Mouse (Mus musculus) macrophage (primary cell): Measurements from ENCODE around the gene Hace1. TPM values are rescaled to one million over a fixed set of nuclear protein-coding genes. Genes with fewer than 3 reads are reported as not detected.

Experiments used
- H3K27ac ChIP-seq: fragments of 350-480 bp; formaldehyde crosslinking; 2 replicates; pipeline ENCODE4 v1.9.0; 2021
- H3K36me3 ChIP-seq: fragments of 350-480 bp; formaldehyde crosslinking; 2 replicates; pipeline ENCODE4 v1.9.0; 2021; ENCODE audit errors: inconsistent target
- H3K4me3 ChIP-seq: fragments of 350-480 bp; formaldehyde crosslinking; 2 replicates; pipeline ENCODE4 v1.9.0; 2021; ENCODE audit errors: inconsistent target
- H3K79me2 ChIP-seq: fragments of 350-480 bp; formaldehyde crosslinking; 2 replicates; pipeline ENCODE4 v1.9.0; 2021; ENCODE audit errors: inconsistent target
- WGBS: methylation state at CpG from one replicate; pipeline ENCODE4 v1.1.7; 2026; ENCODE audit warnings: inconsistent platforms; ENCODE audit not compliant: missing documents; 5-methylcytosine and 5-hydroxymethylcytosine counted together
- polyA plus RNA-seq: library from polyadenylated mRNA; stranded (reverse); fragments of 250-400 nt; gene quantifications from 3 replicates; pipeline ENCODE4 v1.2.4, GENCODE M21; 2018; ENCODE audit warnings: inconsistent platforms

Hace1 gene
- polyA plus RNA-seq, 1 experiment from 2014 or later: 3.1 TPM

DNA sequence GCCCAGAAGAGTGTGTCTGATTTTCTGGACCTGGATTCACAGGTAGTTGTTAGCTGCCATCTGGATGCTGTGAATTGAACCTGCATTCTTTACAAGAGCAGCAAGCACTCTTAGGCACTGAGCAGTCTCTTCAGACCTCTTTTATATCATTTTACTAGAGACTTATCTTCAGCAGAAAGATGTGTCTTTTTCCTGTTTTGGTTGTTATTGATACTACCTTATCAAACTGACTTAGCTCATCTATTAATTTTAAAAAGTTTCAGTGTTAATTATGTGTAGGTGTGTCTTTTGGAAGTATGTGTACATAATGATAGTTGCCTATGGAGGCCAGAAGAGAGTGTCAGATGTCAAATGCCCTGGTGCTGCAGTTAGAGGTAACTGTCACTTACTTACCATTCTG, 62.1 kb downstream of the Hace1 start:
- Histone ChIP-seq H3K4me3 (no peak overlapping the region), H3K36me3 (no peaks in the 10 kb centered on the region), H3K79me2 (no peaks in the 10 kb centered on the region), H3K27ac (no peak overlapping the region)

- no peaks in the 10 kb centered on the region for H3K36me3 ChIP-seq
- WGBS: 100% methylated on average over 2 of the region's 2 CpGs
- no peaks in the 10 kb centered on the region for H3K79me2 ChIP-seq
- no peak overlapping the region for H3K27ac ChIP-seq
- no peak overlapping the region for H3K4me3 ChIP-seq
Observed at GRCm38 (mm10) chr10:45654026-45654425, 76.4 kb downstream of the Hace1 start.

- H3K4me3 ChIP-seq: no peak overlapping the region
- H3K27ac ChIP-seq: no peak overlapping the region
- H3K79me2 ChIP-seq: no peaks in the 10 kb centered on the region
- WGBS: 91% methylated on average over 9 of the region's 9 CpGs
- H3K36me3 ChIP-seq: no peaks in the 10 kb centered on the region
Observed at GRCm38 (mm10) chr10:45662015-45662414, 84.4 kb downstream of the Hace1 start.

- no peak overlapping the region for H3K4me3 ChIP-seq
- H3K27ac ChIP-seq: no peak overlapping the region
- 92% methylated on average over 2 of the region's 2 CpGs for WGBS
- no peaks in the 10 kb centered on the region for H3K36me3 ChIP-seq
- no peaks in the 10 kb centered on the region for H3K79me2 ChIP-seq
Observed at GRCm38 (mm10) chr10:45668266-45668665, 90.6 kb downstream of the Hace1 start.

DNA sequence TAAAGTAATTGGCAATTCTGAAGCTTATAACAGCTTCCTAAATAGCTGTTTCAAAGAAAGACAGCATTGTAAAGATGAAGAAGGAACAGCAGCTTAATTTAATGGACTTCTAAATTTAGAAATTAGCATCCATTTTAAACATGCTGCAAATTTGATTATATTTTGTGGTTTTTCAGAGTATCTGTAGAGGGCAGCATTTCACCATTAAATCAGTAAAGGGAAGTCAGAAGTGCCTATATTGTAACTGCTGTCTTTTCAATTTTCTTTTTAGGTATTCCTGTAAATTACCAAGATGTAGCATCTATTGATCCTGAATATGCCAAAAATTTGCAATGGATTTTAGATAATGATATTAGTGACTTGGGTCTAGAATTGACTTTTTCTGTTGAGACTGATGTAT, 99.2 kb downstream of the Hace1 start:
- Histone ChIP-seq H3K27ac (no peak overlapping the region), H3K79me2 (no peaks in the 10 kb centered on the region), H3K36me3 (no peaks in the 10 kb centered on the region), H3K4me3 (no peak overlapping the region)

GRCm38 (mm10) chr10:45686191-45686590, 108.6 kb downstream of the Hace1 start:
- WGBS: 100% methylated on average over 1 of the region's 1 CpGs

DNA sequence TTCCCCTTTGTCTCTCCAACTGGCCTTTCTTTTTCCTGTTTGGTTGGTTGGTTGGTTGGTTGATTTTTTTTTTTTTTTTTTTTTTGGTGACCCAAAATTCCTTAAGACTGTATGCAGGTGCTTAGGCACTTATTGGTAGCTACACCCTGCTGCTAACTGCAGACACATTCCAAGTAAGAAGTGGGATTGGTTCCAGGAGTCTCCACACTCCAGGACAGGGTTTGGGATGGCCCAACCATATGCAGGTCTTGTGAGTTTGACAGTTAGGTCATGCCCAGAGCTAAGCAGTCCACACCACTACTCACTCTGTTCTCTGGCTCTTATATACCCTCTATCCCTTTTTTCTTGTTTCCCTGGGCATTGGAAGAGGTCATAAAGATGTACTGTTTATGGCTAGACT, 117.3 kb downstream of the Hace1 start:
- no peaks in the 10 kb centered on the region for H3K36me3 ChIP-seq

More at GRCm38 (mm10) chr10:45686191-45686590, 108.6 kb downstream of the Hace1 start:
- Histone ChIP-seq H3K79me2 (no peaks in the 10 kb centered on the region), H3K36me3 (no peaks in the 10 kb centered on the region), H3K4me3 (no peak overlapping the region), H3K27ac (no peak overlapping the region)

GRCm38 (mm10) chr10:45695522-45695921, 117.9 kb downstream of the Hace1 start:
- no peaks in the 10 kb centered on the region for H3K36me3 ChIP-seq
- no peak overlapping the region for H3K27ac ChIP-seq
- H3K4me3 ChIP-seq: no peak overlapping the region
- WGBS: 100% methylated on average over 1 of the region's 1 CpGs
- H3K79me2 ChIP-seq: no peaks in the 10 kb centered on the region

More for the DNA sequence above, 117.3 kb downstream of the Hace1 start:
- Histone ChIP-seq H3K27ac (no peak overlapping the region), H3K79me2 (no peaks in the 10 kb centered on the region), H3K4me3 (no peak overlapping the region)

- Histone ChIP-seq H3K79me2 (no peaks in the 10 kb centered on the region), H3K27ac (no peak overlapping the region), H3K4me3 (no peak overlapping the region), H3K36me3 (no peaks in the 10 kb centered on the region)
- 94% methylated on average over 3 of the region's 3 CpGs for WGBS
Observed at GRCm38 (mm10) chr10:45698930-45699329, 121.3 kb downstream of the Hace1 start.

GRCm38 (mm10) chr10:45706849-45707248, 129.2 kb downstream of the Hace1 start:
- no peaks in the 10 kb centered on the region for H3K79me2 ChIP-seq
- no peak overlapping the region for H3K27ac ChIP-seq
- no peak overlapping the region for H3K4me3 ChIP-seq
- H3K36me3 ChIP-seq: no peaks in the 10 kb centered on the region
- 90% methylated on average over 2 of the region's 2 CpGs for WGBS

GRCm38 (mm10) chr10:45710848-45711247, 133.2 kb downstream of the Hace1 start:
- H3K36me3 ChIP-seq: no peaks in the 10 kb centered on the region
- no peaks in the 10 kb centered on the region for H3K79me2 ChIP-seq
- no peak overlapping the region for H3K27ac ChIP-seq
- WGBS: 72% methylated on average over 2 of the region's 3 CpGs
- no peak overlapping the region for H3K4me3 ChIP-seq

DNA sequence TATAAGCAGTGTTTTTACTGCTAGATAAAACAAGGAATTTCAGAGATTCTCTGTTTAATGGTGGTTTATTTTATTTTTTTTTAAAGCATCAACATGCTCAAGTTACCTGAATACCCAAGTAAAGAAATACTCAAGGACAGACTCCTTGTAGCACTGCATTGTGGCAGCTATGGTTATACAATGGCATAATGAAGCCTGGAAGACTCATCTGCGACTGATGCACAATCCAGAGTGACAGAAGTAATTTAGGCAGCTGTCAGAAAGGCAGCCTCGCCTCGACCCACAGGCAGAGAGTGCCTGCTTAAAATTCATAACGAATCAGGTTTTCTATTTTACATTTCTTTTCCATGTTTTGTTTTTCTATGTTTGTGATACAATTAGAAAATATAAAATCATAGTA, 133.7 kb downstream of the Hace1 start:
- no peaks in the 10 kb centered on the region for H3K36me3 ChIP-seq
- 96% methylated on average over 4 of the region's 4 CpGs for WGBS
- H3K79me2 ChIP-seq: no peaks in the 10 kb centered on the region
- H3K4me3 ChIP-seq: no peak overlapping the region
- no peak overlapping the region for H3K27ac ChIP-seq

Other genes starting within 250 kb of the Hace1 start
- gene Bves, start 242.1 kb upstream of the Hace1 start, polyA plus RNA-seq: not detected in 3 replicates
- gene Lin28b, start 91.4 kb upstream of the Hace1 start, polyA plus RNA-seq: not detected in 3 replicates